Mouse (Mus musculus) inflammation-experienced regulatory T-cells, adult 6 months (primary cell): ENCODE results near the gene Ccdc107. TPM values are rescaled to one million over a fixed set of nuclear protein-coding genes. Genes with fewer than 3 reads are reported as not detected.

ENCODE experiments used
- ATAC-seq: one replicate; pipeline ENCODE4 v1.8.0; 2017
- polyA plus RNA-seq, 3 experiments: library from polyadenylated mRNA; unstranded; fragments of 100-300 nt; shearing (Covaris generic); gene quantifications; one replicate each; pipeline ENCODE4 v1.2.1; 2017

The Ccdc107 gene
- polyA plus RNA-seq = 10 to 100 TPM; 36.5 to 72.9 (median 72.1) TPM

DNA sequence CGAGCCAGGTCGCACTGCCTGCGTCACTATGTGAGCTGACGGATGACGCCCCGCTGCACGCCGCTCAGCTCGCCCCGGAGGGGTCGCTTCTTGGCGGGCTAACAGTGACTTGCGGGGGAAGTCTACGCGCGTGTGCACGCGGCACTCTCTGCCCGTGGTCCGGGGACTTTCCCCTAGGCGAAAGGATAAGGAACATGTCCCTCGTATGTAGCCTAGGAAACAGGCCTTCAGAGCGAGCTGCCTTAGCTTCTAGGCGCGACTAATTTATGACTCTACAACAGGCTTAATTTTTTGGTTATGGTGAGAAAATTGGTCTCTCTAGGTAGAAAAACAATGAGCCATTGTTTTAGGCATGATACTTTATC, at the start of gene Ccdc107:
Ccdc107 (plus strand) TSS at position 80 of the 365 bp plus-strand sequence.
- ATAC-seq = peak; percentile 92

DNA sequence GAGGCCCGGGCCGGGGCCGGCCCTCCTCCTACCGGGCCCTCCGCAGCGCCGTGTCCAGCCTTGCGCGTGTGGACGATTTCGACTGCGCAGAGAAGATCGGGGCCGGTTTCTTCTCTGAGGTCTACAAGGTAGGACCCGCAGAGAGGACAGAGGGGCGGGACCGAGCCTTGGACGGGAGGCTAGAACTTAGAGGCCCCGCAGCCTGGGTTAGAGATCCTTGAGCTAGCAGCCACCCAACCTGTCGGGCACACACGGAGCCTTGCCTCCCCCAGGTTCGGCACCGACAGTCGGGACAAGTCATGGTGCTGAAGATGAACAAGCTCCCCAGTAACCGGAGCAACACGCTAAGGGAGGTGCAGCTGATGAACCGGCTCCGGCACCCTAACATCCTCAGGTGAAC, 49.2 kb upstream of the Ccdc107 start:
- no peak for ATAC-seq

GRCm38 (mm10) chr4:43447251-43447650, 45.4 kb upstream of the Ccdc107 start:
- ATAC-seq = no peak

DNA sequence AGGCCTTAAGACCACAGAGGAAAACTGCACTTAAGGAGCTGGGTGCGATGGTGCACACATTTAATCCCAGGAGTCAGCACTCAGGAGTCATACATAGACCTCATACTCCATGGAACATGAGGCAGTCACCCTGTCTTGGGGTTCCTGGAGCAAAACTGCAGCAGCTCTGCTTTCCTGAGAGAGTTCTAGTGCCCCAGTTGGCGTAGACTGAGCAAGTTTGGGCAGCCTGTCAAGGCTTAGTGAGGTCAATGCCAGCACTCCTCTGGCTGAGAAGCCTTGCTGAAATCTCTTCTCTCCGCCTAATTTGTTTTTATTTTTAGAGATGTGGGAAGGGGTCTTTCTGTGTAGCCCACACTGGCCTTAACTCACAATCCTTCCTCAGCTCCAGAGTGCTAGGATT, 44.1 kb upstream of the Ccdc107 start:
- ATAC-seq = no peak

DNA sequence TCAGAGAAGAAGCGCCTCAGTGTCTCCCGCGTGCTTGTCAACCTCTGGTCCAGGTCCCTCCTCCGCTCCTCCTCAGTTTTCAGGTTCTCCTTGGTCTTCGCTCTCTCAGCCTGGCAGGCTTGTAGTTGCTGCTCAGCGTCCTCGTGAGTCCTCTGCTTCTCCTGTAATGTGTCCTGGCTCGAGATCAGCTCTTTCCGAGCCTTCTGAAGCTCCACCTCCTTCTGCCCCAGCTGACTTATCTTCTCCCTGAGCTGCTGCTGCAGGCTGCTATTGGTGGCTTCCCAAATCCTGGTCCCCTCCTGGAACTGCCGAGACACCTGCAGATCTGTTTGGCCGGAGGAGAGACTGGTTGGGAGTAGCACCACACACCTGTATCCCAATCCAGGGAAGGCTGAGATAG, 40.4 kb upstream of the Ccdc107 start:
- no peak for ATAC-seq

DNA sequence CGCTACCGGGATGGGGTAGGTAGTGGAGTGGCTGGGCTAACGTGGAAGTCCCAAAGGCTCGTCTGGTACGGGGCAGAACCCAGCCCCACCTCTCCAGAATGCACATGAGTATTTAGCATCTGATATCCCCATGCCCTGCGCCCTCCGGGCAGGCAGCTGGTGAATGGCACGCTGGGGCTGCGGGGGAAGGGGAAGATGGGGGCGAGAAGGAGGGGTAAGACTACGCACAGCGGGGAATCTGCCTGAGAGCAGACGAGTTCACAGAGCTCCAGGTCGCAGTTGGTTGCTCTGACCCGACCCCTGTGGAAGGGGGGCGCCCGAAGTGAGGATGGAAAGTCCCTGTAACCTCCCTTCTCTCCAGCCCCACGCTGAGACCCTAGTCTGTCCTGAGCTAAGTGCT, 39.3 kb upstream of the Ccdc107 start:
- no peak for ATAC-seq

DNA sequence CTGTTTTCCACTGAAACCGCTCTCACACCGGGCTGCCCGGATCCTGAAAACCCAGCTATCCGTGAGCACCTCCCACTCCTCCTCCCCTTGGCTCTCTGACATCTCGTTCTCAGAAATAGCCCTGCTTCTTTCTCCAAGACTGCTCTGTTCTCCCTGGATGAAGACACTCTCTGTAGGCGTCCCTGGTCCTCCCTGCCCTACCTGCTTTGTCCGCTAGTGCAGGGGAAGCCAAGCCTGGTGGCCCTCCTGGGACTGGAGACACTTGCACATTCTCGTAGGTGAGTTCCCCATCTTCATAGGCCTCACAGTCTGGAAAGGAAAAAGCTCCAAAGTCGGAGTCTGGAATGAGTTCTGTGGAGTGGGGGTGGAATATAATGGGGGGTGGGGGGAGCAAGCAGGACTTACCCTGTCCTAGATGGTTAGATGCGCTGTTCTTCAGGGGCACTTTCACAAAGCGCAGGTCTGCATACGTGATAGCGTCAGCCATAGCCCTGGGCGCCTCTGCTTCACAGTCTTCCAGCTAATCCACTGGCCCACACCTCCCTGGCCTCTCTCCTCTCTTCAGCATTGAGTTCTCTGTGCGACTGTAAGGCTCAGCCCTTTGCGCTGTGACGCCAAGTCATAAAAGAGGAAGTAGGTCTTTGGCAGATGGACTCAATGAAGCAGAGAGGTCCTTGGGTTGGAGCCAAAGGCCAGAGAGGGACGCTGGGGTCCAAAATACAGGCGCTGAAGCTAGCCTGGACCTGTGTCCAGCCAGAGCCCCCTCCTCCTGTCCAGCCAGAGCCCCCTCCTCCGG, 38.5 kb upstream of the Ccdc107 start, which contains the start of gene Cd72:
Cd72 (minus strand) TSS at position 588 of the 796 bp plus-strand sequence.
- peak; percentile 22 for ATAC-seq

DNA sequence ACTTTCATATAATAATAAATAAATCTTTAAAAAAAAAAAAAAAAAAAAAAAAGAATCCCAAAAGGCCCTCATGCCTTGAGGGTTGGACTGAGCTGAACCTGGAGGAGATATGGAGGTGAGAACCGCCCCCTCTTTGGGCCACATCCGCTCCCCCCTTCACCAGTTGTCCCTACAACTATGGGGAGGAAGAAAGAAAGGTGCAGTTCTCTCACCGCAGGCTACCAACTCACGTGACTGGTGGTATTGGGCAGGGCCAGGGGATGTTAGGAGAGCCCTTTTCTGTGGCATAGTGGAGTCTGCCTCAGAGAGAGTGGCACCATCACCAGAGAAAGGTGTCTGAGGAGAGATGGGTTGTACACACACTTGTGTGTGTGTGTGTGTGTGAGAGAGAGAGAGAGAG, 36.2 kb upstream of the Ccdc107 start:
- ATAC-seq = peak; percentile 90

- peak; percentile 4 for ATAC-seq
Measured at GRCm38 (mm10) chr4:43457124-43457523, 35.6 kb upstream of the Ccdc107 start.

GRCm38 (mm10) chr4:43463102-43463501, 29.6 kb upstream of the Ccdc107 start:
- no peak for ATAC-seq

- no peak for ATAC-seq
Measured at GRCm38 (mm10) chr4:43465935-43466334, 26.8 kb upstream of the Ccdc107 start.

- ATAC-seq = no peak
Measured at GRCm38 (mm10) chr4:43466872-43467271, 25.8 kb upstream of the Ccdc107 start.

DNA sequence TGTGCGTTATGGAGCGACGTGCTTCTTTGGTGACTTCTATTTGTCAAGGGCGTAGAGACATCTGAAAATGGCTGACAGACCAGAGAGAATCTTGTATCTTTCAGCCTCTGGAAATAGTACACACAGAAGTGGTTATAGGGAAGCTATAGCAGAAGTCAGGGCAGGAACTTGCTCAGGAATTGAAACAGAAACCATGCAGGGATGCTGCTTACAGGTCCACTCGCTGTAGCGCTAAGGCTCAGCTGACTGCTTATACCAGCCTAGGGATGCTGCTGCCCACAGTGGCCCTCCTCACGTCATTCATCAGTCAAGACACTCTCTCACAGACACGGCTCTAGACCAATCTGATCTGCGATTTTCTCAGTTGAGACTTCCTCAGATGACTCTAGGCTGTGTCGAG, 22.4 kb upstream of the Ccdc107 start:
- no peak for ATAC-seq

DNA sequence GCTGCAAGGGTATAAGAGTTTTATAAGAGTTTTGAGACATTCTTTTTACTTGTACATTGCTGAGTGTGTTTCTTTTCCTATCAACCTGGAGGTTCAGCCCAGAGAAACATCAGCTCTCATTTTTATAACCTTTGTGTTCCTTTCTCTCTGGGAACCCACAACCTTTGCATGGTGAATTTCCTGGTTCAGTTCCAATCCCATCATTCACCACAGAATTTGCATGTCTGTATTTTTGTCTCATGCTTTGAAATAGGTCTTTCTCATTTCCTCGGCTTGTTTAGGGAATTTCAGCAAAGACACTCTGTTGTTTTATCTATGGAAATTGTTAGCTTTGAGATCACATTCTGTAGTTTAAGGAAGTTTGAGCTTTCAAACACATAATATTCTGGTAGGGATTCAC, 19.1 kb upstream of the Ccdc107 start:
- ATAC-seq = no peak

DNA sequence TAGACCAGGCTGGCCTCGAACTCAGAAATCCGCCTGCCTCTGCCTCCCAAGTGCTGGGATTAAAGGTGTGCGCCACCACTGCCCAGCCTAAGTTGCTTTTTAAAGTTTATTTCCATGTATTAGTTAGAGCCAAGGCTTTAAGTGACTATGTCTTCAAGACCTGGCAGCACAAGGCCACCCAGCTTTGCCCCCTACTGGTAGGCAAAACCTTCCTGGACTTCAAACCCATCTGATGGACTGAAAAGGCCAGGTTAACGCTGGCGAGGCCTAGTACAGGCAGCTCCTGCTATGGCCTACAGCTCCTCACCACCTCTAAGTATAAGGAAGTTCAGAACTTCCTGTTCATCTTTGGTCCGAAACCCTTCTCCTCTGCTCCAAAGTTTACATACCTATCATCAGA, 16.1 kb upstream of the Ccdc107 start:
- no peak for ATAC-seq

DNA sequence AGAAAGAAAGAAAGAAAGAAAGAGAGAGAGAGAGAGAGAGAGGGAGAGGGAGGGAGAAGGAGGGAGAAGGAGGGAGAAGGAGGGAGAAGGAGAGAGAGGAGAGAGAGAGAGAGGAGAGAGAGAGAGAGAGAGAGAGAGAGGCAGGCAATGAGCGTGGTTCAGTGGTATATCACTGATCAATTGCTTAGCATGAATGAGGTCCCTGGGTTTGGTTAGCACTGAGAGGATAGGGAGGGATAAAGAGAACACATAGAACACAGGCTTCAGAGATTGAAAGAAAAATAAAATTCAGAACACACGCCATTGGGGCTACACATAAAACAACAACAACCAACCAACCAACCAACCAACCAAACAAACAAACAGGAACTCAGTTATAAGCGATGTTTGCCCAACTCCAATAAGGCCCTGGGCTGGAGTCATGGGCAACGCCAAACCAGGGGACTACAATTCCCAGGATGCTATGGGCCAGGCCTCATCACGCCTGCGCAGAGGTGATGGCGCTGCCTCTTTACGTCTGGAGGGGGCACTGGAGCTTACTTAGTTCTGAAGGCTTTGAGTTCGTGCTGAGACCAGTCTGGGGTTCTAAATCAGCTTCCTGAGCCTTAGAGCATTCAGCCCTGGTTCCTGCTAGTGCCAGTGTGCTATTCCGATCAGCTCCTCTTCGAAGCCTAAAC, 14.7 kb upstream of the Ccdc107 start:
- ATAC-seq = peak; percentile 66

- peak; percentile 68 for ATAC-seq
Measured at GRCm38 (mm10) chr4:43478534-43478858, 14.2 kb upstream of the Ccdc107 start.

DNA sequence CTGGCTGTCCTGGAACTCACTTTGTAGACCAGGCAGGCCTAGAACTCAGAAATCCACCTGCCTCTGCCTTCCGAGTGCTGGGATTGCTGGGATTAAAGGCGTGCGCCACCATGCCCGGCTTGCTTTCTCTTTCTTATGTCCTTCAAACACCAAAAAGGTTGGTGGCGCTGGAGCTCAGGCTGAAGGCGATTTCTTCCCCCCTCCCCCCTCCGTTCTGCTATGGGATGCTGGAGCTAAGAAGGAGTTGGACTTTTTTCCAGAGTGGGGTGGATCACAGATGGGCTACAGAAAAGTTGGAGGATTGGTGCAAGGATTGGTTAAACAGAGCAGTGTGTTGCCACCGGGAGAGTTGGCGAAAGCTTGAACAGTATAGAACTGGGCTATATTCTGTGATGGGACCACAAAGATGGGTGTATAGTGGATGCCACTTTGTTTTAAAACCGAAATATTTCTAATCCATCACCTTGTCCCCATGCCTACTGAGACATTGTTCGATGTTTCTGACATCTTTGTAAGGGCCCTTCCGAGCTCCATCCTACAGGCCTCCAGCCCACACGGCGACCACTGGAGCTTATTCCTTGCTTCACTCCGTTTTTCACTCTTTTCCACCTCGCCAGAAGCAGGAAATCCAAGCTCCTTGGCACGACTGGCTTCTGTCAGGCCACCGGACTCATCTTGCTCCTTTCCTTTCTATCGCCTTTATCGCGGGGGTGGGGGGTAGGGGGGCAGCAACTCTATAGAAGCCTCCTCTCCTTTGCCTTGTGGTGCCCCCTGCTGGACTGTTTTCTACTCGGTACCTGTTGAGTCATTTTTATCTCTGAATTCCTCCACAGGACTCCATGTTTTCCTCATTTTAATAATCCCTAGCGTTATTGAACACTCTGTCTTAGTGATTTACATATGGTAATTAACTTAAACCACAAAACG, 13.5 kb upstream of the Ccdc107 start:
- ATAC-seq = no peak

DNA sequence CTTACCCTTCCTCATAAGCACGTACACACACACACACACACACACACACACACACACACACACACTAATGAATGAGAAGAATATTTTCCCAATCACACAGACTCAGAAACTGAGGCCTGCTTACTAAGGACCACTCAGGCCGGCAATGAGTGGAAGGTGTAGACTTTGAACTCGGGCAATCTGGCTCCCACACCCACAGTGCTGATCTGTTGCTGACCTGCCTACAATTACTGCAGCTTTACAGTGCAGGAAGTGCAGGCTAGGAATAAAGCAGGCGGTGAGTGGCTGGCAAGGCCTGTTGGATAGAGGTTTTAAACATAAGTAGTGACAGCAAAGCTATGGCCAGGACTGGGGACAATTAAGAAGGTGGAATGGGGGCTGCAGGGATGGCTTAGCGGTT, 11.7 kb upstream of the Ccdc107 start:
- ATAC-seq = no peak

DNA sequence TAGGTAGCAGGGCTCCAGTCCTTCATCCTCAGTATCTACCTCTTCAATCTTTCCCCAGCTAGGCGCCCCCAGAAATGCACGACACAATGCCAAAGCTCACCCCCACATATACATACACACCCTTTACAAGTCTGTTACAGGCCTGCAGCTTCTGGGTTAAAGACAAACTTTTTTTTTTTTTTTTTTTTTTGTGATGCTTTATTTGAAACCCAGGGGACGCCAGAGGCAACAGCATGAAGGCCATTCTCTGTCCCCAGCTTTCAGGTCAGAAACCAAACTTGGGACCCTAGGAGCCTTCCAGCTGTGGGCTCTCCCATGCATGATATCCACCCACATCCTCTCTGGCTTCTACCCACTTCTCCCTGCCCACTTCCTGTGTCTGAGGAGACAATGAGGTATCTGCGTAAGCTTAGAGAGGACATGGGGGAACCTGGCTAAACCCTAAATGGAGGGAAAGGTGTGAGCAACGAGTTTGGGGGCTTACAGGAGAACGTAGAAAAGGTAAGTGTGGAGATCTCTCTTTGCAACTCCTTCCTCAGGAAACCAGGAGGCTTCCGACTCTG, 10.7 kb upstream of the Ccdc107 start:
- peak; percentile 59 for ATAC-seq

DNA sequence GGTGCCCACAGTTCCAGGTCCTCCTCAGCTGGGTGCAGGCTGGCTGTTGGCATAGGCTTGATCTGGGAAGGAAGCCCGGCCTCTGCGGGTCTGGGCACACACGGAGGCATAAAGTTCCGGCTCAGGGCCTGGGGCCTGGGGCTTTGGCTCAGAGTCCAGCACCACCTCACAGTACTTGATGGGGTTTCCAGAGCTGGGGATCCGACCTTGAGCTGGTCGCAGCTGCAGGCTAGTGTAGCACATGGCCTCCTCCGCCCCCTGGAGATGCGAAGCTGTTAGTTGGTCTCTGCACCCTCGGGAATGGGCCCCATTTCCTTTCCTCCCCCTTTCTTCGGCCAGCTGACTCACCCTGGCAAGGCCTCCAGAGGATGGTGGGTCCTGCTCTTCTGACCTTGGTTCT, 10.1 kb upstream of the Ccdc107 start:
- no peak for ATAC-seq

DNA sequence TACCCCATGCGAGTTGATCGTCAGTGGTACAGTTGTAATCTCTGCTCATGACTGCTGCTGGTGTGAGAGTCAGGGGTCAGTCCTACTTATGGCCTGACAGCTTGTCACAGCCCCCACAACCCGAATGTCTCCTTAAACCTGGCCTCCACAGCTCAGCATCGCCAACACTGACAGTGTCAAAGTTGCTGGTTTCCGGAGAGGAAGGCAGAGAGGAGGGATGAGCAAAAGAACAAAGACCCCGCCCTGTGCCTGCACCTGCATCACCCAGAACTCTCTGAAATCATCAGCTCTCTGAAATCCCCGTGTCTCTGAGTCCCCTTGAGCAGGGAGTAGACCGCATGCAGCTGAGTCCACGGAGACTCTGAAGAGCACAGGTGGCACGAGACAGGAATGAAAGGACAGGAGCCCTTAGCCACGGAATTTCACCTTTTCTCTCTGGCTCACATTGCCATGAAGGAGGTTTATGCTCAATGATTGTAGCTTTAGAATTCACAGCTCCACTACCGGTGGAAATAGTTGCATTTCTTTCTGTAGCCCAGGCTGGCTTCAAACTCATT, 9.1 kb upstream of the Ccdc107 start, which contains the start of gene Sit1:
Sit1 (minus strand) TSS at position 200 of the 557 bp plus-strand sequence.
- ATAC-seq = peak; percentile 73
